Mouse (Mus musculus) midbrain, postnatal 0 days (tissue): ENCODE data around the gene Tes3-ps. TPM values are rescaled to one million over a fixed set of nuclear protein-coding genes. Genes with fewer than 3 reads are reported as not detected.

Source experiments
- ATAC-seq: fragments of 200-750 bp; cut with Nextera tagmentation; 2 replicates; pipeline ENCODE4 v1.8.0; 2017; ENCODE audit warnings: moderate number of reproducible peaks, mild to moderate bottlenecking, moderate TSS enrichment, moderate library complexity; ENCODE audit not compliant: low FRiP score
- DNase-seq: peaks from one replicate; pipeline ENCODE4 v3.0.0-alpha.2; 2015; ENCODE audit warnings: low spot score
- H3K27ac ChIP-seq: fragments of 300-500 bp; sonication (generic); 2 replicates; pipeline ENCODE4 v1.5.1; 2014; ENCODE audit warnings: low read depth, mild to moderate bottlenecking, low read length, mixed read lengths
- H3K27me3 ChIP-seq: fragments of 300-500 bp; sonication (generic); 2 replicates; pipeline ENCODE4 v1.6.1; 2014; ENCODE audit warnings: low read length, control low read depth, mixed read lengths; ENCODE audit not compliant: insufficient read depth
- H3K36me3 ChIP-seq: fragments of 300-500 bp; sonication (generic); 2 replicates; pipeline ENCODE4 v1.6.1; 2014; ENCODE audit warnings: low read length, control low read depth, mixed read lengths; ENCODE audit not compliant: insufficient read depth
- H3K4me1 ChIP-seq: fragments of 300-500 bp; sonication (generic); 2 replicates; pipeline ENCODE4 v1.6.1; 2014; ENCODE audit warnings: mild to moderate bottlenecking, control low read depth, antibody characterized with exemption, low read length, mixed read lengths; ENCODE audit not compliant: insufficient read depth
- H3K4me2 ChIP-seq: fragments of 300-500 bp; sonication (generic); 2 replicates; pipeline ENCODE4 v1.6.1; 2014; ENCODE audit warnings: low read depth, mild to moderate bottlenecking, low read length, mixed read lengths; ENCODE audit not compliant: poor library complexity, severe bottlenecking
- H3K4me3 ChIP-seq: fragments of 300-500 bp; sonication (generic); 2 replicates; pipeline ENCODE4 v1.5.1; 2014; ENCODE audit warnings: low read depth, mild to moderate bottlenecking, low read length, moderate library complexity
- H3K9ac ChIP-seq: fragments of 300-500 bp; sonication (generic); replicated peaks from 2 replicates; pipeline ENCODE4 v1.6.1; 2014; ENCODE audit warnings: mild to moderate bottlenecking, low read length, moderate library complexity, mixed read lengths; ENCODE audit not compliant: poor library complexity, severe bottlenecking
- H3K9me3 ChIP-seq: fragments of 300-500 bp; sonication (generic); 2 replicates; pipeline ENCODE4 v1.6.1; 2016; ENCODE audit warnings: low read length, control low read depth
- CTCF ChIP-seq: IDR thresholded peaks from 2 replicates; pipeline ENCODE4 v1.5.1; 2016; ENCODE audit warnings: antibody characterized with exemption, mild to moderate bottlenecking
- WGBS: fragments of 180-500 bp; shearing (Covaris S2); extraction: QIAGEN DNeasy Blood & Tissue Kit; methylation state at CpG from one replicate; pipeline ENCODE4 v1.1.7; 2014; 5-methylcytosine and 5-hydroxymethylcytosine counted together
- polyA plus RNA-seq: library from polyadenylated mRNA; unstranded; fragments of >200 nt; fragmentation: Nextera tagmentation; extraction: Ambion mirVana; gene quantifications from 2 replicates; pipeline ENCODE4 v1.2.1, GENCODE M21; 2015
- total RNA-seq: library from RNA; depleted of rRNA; stranded (reverse); fragments of >200 nt; gene quantifications from 2 replicates; pipeline ENCODE4 v1.2.3, GENCODE M21; 2014

Tes3-ps gene
- total and polyA plus RNA-seq, 2 experiments from 2014 or later, result 0.38 to 0.70 TPM

GRCm38 (mm10) chr13:49507176-49507575 lies 14.1 kb downstream of the Tes3-ps start:
- no peak overlapping the region for H3K27ac ChIP-seq
- no peak overlapping the region for H3K9ac ChIP-seq
- TF ChIP-seq CTCF, result no peak
- ATAC-seq (no peak), DNase-seq (no peak)
- no peak overlapping the region for H3K4me3 ChIP-seq
- H3K9me3 ChIP-seq, result no peaks in the 10 kb centered on the region
- no peaks in the 10 kb centered on the region for H3K27me3 ChIP-seq
- WGBS, result 82% methylated on average over 3 of the region's 3 CpGs
- no peaks in the 10 kb centered on the region for H3K36me3 ChIP-seq
- no peak overlapping the region for H3K4me2 ChIP-seq
- no peaks in the 10 kb centered on the region for H3K4me1 ChIP-seq

DNA sequence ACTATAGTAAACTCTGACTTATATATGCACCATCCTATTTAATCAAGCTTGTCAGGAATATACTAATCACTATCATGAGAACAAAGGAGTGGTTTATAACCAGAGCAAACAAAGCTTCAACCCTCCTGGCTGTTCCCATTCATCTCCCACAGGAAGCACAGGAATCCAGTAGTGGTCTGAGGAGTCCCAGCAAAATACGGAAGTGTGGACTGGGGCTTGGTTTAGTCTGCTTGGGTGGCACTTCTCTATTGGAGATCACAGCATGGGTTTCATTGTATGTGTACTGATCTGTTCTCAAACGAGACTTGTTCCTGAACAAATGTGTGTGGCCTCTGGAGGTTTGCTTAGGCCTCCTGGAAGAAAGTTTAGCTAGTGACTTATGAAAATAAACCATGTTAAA lies 25.6 kb downstream of the Tes3-ps start:
- ATAC-seq, result no peak
- no peak overlapping the region for H3K4me3 ChIP-seq
- H3K9ac ChIP-seq, result no peak overlapping the region
- H3K4me2 ChIP-seq, result no peak overlapping the region
- H3K4me1 ChIP-seq, result no peaks in the 10 kb centered on the region
- DNase-seq, result no peak
- TF ChIP-seq CTCF, result no peak
- H3K27ac ChIP-seq, result no peak overlapping the region
- H3K27me3 ChIP-seq, result no peaks in the 10 kb centered on the region
- no peaks in the 10 kb centered on the region for H3K9me3 ChIP-seq
- WGBS, result 31% methylated on average over 2 of the region's 2 CpGs
- H3K36me3 ChIP-seq, result no peaks in the 10 kb centered on the region

GRCm38 (mm10) chr13:49526235-49526634 lies 33.1 kb downstream of the Tes3-ps start:
- Histone ChIP-seq H3K4me3 (no peak overlapping the region), H3K27ac (no peak overlapping the region), H3K36me3 (no peaks in the 10 kb centered on the region), H3K4me1 (no peaks in the 10 kb centered on the region), H3K4me2 (no peak overlapping the region), H3K27me3 (no peaks in the 10 kb centered on the region), H3K9me3 (no peaks in the 10 kb centered on the region), H3K9ac (no peak overlapping the region)
- DNase-seq (no peak), ATAC-seq (no peak)
- WGBS, result 86% methylated on average over 2 of the region's 2 CpGs
- no peak for TF ChIP-seq CTCF

- H3K9ac ChIP-seq, result no peak overlapping the region
- ATAC-seq, result no peak
- 98% methylated on average over 4 of the region's 4 CpGs for WGBS
These were observed 37.5 kb downstream of the Tes3-ps start for GRCm38 (mm10) chr13:49530636-49531035.

DNA sequence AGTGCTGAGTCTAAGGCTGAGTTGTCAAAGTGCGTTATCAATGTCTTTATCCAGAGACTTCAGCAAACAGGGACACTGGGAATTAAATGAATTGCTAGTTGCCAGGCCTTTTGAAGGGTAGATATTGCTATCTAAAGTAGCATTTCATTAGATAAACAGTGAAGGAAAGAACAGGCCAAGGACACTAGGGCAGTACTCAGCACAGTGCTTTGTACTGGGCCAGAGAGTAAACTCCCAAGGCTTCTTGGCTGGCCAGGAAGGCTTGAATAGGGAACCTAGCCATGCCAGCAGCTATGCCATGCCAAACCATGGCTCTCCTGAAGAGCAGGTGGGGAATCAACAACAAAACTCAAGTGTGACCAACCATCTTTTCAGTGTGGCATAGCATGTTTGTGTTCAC lies 43.8 kb downstream of the Tes3-ps start:
- H3K4me1 ChIP-seq, result no peaks in the 10 kb centered on the region
- H3K27me3 ChIP-seq, result no peaks in the 10 kb centered on the region
- ATAC-seq (no peak), DNase-seq (no peak)
- no peak overlapping the region for H3K9ac ChIP-seq
- no peak for TF ChIP-seq CTCF
- H3K9me3 ChIP-seq, result no peaks in the 10 kb centered on the region
- no peaks in the 10 kb centered on the region for H3K36me3 ChIP-seq
- 100% methylated on average over 1 of the region's 1 CpGs for WGBS
- H3K4me3 ChIP-seq, result no peak overlapping the region
- H3K27ac ChIP-seq, result no peak overlapping the region
- H3K4me2 ChIP-seq, result no peak overlapping the region

More at GRCm38 (mm10) chr13:49530636-49531035, 37.5 kb downstream of the Tes3-ps start:
- Histone ChIP-seq H3K9me3 (no peaks in the 10 kb centered on the region), H3K27ac (no peak overlapping the region), H3K4me2 (no peak overlapping the region), H3K27me3 (no peaks in the 10 kb centered on the region), H3K4me1 (no peaks in the 10 kb centered on the region), H3K4me3 (no peak overlapping the region), H3K36me3 (no peaks in the 10 kb centered on the region)
- TF ChIP-seq CTCF, result no peak
- no peak for DNase-seq

DNA sequence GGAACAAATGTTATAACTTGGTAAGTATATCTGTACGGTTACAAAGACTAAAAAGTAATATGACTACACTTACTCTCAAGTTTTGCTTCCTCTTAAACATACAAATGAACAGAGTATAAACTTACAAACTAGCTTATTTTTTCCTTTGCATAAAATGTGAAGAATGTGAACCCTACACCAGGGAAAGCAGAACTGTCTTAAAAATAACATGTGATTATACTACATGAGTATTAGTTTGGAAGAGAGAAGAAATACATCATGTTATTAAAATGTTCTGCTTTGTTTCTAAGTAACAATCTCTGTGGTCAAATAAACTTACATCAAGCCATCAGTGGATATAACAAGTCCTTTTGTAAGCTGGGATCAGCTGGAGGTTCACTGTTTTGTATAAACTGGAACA lies 45.6 kb downstream of the Tes3-ps start:
- TF ChIP-seq CTCF, result no peak
- no peak for ATAC-seq
- Histone ChIP-seq H3K4me1 (no peaks in the 10 kb centered on the region), H3K4me2 (no peak overlapping the region), H3K9ac (no peak overlapping the region), H3K27ac (no peak overlapping the region), H3K4me3 (no peak overlapping the region), H3K27me3 (no peaks in the 10 kb centered on the region), H3K36me3 (no peaks in the 10 kb centered on the region), H3K9me3 (no peaks in the 10 kb centered on the region)
- DNase-seq, result no peak
- 89% methylated on average over 1 of the region's 1 CpGs for WGBS
